Mouse (Mus musculus) liver, embryonic 11.5 days (tissue): ENCODE data around the gene Srcin1. TPM values are rescaled to one million over a fixed set of nuclear protein-coding genes. Genes with fewer than 3 reads are reported as not detected.

Source experiments
- polyA plus RNA-seq: library from polyadenylated mRNA; unstranded; fragments of >200 nt; fragmentation: Nextera tagmentation; extraction: Ambion mirVana; gene quantifications from 2 replicates; pipeline ENCODE4 v1.2.1, GENCODE M21; 2014

The Srcin1 gene
- polyA plus RNA-seq, 1 experiment from 2014 or later = 0.14 TPM

Other genes starting within 250 kb of the Srcin1 start
- gene Gpr179, start 224.1 kb downstream of the Srcin1 start, polyA plus RNA-seq = 0.03 TPM in 2 replicates
- gene Socs7, start 213.6 kb downstream of the Srcin1 start, polyA plus RNA-seq = 2.2 and 2.4 TPM in 2 replicates
- gene Arhgap23, start 160.7 kb downstream of the Srcin1 start, polyA plus RNA-seq = 9.3 and 10.9 TPM in 2 replicates
- gene 4933428G20Rik, start 75.8 kb downstream of the Srcin1 start, polyA plus RNA-seq = 0.21 and 0.44 TPM in 2 replicates
- gene Epop, start 53.5 kb upstream of the Srcin1 start, polyA plus RNA-seq = 4.1 and 4.8 TPM in 2 replicates
- gene Mllt6, start 87.2 kb upstream of the Srcin1 start, polyA plus RNA-seq = 0.97 and 1.0 TPM in 2 replicates
- 18.0 and 21.9 TPM in 2 replicates for gene Cisd3, start 109.6 kb upstream of the Srcin1 start, polyA plus RNA-seq
- gene Pcgf2, start 124.3 kb upstream of the Srcin1 start, polyA plus RNA-seq = 10.3 and 13.2 TPM in 2 replicates
- gene Psmb3, start 127.2 kb upstream of the Srcin1 start, polyA plus RNA-seq = 558 and 561 TPM in 2 replicates
- gene Pip4k2b, start 168.5 kb upstream of the Srcin1 start, polyA plus RNA-seq = 0.95 and 1.7 TPM in 2 replicates
- gene Cwc25, start 190.4 kb upstream of the Srcin1 start, polyA plus RNA-seq = 12.9 and 13.1 TPM in 2 replicates
- gene 1700001P01Rik, start 199.7 kb upstream of the Srcin1 start, polyA plus RNA-seq = 0.64 TPM in 1 of 2 replicates, not detected in the other
- 756 and 842 TPM in 2 replicates for gene Rpl23, start 206.3 kb upstream of the Srcin1 start, polyA plus RNA-seq
- gene Lasp1, start 222.8 kb upstream of the Srcin1 start, polyA plus RNA-seq = 54.7 and 55.3 TPM in 2 replicates